Mouse (Mus musculus): Measurements from ENCODE around the gene Cdyl2. TPM values are rescaled to one million over a fixed set of nuclear protein-coding genes. Genes with fewer than 3 reads are reported as not detected.

Cdyl2 gene
- polyA plus RNA-seq, 1 experiment from 2014 or later, result 2.1 TPM

DNA sequence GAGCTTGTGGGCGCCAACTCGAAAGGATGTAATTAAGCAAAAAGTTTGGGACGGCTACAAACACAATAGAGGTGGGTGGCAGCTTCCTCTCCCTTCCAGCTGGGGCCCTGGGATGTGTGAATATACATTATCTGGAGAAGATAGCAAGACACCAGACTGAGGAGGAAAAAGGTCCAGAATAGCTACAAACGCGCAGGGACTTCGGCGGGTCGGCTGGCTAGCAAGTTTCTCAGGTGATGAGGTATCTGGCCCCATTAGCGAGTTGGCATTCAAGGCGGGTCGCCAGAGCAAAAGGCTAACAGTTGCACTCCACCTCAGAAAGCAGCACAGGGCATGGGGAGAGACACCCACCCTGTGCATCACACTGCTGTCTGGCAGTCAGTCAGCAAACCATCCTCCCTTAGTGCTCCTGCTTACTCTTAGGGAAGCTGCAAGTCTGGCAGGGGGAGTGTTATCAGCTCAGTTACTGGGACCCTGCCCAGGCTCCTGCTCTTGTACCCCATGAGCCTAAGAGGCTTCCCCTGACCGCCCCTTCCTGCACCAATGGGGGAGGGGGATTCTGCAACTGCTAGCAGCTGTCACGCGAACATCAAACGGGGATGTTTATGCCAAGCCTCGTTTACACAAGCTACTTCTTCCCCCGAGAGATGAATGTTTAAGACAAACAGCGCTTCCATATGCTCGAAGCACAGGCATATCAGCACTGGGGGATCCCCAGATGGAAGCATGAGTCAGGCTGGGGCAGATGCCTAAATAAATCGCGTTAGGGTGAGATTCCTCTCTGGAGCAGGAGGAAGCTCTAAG, 111.4 kb downstream of the Cdyl2 start:
- ATAC-seq, result no peak
- no peaks in the 10 kb centered on the region for H3K27me3 ChIP-seq
- CTCF ChIA-PET, result no interaction called here
- no peak for DNase-seq (ENCODE audit: low read depth, low spot score)
- TF ChIP-seq CTCF (IDR thresholded peaks at IDR 0.05), result no peak
- in situ Hi-C loops (cut with MboI; ENCODE audit: low pct_unique_long_range_greater_than_20kb), result no loop called here
- POLR2A ChIA-PET, result no interaction called here

DNA sequence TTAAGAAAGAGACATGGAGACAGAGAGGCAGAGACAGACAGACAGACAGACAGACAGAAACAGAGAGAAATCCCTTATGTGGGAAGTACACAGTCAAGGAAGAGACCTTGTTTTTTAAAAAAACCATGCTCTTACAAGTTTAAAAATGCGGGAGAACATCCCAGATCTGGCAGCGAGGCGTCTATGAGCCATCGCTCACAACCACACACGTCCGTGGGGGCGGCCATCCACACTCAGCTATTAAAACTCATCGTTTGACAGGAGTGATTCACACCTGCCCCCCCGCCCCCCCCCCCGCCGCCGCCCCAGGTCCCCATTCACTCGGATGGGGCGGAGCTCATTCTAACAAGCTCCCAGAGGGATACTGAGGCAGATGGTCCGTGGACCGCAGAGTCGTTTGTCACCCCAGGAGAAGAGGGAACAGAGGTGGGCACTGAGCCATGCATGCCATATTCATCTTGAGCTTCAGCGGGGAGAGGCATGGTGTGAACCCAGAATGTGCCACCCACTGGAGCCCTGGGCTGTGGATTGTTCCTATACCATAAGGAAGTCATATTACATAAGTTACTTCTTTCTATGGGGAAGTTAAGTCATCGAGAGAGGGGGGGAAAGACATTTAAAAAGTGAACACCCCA, 113.0 kb downstream of the Cdyl2 start:
- ATAC-seq, result no peak

DNA sequence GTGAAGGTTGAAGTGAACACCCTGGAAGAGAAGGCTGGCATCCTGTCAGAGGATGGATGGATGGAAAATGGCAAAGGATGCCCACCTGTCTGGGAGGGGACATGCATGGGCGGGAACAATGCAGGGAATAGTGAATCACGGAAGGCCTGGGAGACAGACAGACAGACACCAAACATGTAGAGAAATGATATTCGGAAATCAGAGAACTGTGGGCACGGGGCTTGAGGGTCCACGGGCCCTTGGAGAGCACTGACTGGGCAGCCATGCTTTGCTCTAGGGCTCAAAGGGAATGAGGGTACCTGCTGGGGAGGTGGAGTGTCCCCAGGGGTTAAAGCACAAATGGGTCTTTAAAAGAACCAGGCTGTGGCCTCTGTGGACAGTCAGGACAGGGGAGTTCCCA, 113.6 kb downstream of the Cdyl2 start:
- in situ Hi-C loops (cut with MboI; ENCODE audit: low pct_unique_long_range_greater_than_20kb), result no loop called here
- no peak for ATAC-seq
- ChIA-PET POLR2A (no interaction called here), CTCF (no interaction called here)
- H3K27me3 ChIP-seq, result no peaks in the 10 kb centered on the region
- no peak for TF ChIP-seq CTCF (IDR thresholded peaks at IDR 0.05)
- no peak for DNase-seq (ENCODE audit: low read depth, low spot score)

More for the DNA sequence above, 113.0 kb downstream of the Cdyl2 start:
- POLR2A ChIA-PET, result no interaction called here
- CTCF ChIA-PET, result no interaction called here
- in situ Hi-C loops (cut with MboI; ENCODE audit: low pct_unique_long_range_greater_than_20kb), result no loop called here
- H3K27me3 ChIP-seq, result no peaks in the 10 kb centered on the region
- DNase-seq (ENCODE audit: low read depth, low spot score), result no peak
- no peak for TF ChIP-seq CTCF (IDR thresholded peaks at IDR 0.05)

DNA sequence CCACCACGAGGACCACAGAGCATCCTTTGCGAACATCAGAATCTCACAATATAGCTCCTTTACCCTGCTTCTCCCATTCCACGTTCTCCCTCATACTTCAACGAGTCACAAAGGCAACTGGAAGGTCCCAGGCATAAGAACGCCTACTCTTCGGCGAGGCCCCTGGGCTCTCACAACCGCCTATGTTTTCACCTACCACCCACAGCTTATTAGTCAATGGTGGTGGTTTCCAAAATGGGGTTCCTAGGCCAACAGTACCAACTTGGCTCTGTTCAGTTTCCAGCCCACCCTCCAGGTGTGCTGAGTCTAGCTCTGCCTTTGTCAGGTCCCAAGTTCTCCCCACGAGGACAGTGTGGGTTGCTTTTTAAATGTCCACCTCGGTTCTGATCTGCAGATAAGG, 114.0 kb downstream of the Cdyl2 start:
- no peak for TF ChIP-seq CTCF (IDR thresholded peaks at IDR 0.05)
- DNase-seq (ENCODE audit: low read depth, low spot score), result no peak
- POLR2A ChIA-PET, result no interaction called here
- in situ Hi-C loops (cut with MboI; ENCODE audit: low pct_unique_long_range_greater_than_20kb), result no loop called here
- no peaks in the 10 kb centered on the region for H3K27me3 ChIP-seq
- no peak for ATAC-seq
- CTCF ChIA-PET, result no interaction called here

DNA sequence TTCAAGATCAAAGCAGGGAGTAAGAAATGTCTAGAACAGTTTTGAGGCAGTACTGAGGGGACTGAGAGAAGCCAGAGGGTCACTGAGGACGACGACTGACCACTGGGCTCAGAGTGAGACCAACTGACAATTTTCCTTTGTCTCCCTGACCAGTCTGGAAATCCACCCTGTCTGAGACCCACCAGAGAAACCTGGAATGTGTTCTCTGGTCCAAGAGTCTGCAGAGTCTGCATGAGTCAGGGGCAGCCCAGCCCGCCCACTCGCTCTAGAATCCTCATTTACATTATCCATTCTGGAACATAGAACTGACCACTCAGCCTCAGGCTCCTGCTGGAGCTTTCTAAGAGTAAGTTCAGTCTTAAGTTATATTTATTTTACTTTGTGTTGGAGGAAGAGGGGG, 114.9 kb downstream of the Cdyl2 start:
- in situ Hi-C loops (cut with MboI; ENCODE audit: low pct_unique_long_range_greater_than_20kb), result no loop called here
- TF ChIP-seq CTCF (IDR thresholded peaks at IDR 0.05), result no peak
- POLR2A ChIA-PET, result no interaction called here

DNA sequence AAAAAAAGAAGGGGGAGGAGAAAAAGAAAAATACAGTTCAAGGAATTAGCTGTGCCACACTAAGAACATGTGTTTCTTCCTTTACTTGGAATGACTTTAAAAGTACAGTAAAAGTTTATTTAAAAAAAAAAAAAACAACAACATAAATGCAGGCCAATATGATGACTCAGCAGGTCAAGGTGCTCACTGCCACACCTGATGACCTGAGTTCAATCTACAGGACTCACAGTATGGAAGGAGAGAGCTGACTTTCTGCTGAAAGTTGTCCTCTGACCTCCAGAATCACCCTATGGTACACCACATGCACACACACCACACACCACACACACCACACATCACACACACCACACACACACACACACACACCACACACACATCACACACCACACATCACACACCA, 116.4 kb downstream of the Cdyl2 start:
- ATAC-seq (no peak), DNase-seq (ENCODE audit: low read depth, low spot score) (no peak)
- TF ChIP-seq CTCF (IDR thresholded peaks at IDR 0.05), result no peak
- in situ Hi-C loops (cut with MboI; ENCODE audit: low pct_unique_long_range_greater_than_20kb), result no loop called here
- ChIA-PET CTCF (no interaction called here), POLR2A (no interaction called here)
- H3K27me3 ChIP-seq, result no peaks in the 10 kb centered on the region

More for the DNA sequence above, 114.9 kb downstream of the Cdyl2 start:
- no peak for ATAC-seq
- no peak for DNase-seq (ENCODE audit: low read depth, low spot score)
- H3K27me3 ChIP-seq, result no peaks in the 10 kb centered on the region
- CTCF ChIA-PET, result no interaction called here

DNA sequence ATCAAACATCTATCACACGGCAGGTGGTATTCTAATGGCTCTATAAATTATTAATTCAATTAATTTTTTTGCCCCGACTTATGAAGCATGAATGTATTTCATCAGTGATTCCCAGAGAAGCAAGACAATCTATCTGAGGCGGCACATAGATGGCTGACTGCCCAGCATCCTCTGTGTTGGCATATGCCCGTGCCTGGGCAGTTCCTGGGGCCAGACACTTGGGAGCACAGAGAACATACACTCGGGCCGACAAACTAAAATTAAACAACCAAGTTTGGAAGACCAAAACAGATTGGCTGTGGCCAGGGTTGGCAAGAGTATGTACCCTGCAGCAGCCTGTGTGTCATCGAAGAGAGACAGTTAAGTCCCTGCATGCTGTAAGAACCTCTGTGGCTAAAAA, 117.9 kb downstream of the Cdyl2 start:
- TF ChIP-seq CTCF (IDR thresholded peaks at IDR 0.05), result no peak
- ATAC-seq, result no peak
- DNase-seq (ENCODE audit: low read depth, low spot score), result no peak
- ChIA-PET CTCF (no interaction called here), POLR2A (no interaction called here)
- H3K27me3 ChIP-seq, result no peaks in the 10 kb centered on the region
- in situ Hi-C loops (cut with MboI; ENCODE audit: low pct_unique_long_range_greater_than_20kb), result no loop called here

DNA sequence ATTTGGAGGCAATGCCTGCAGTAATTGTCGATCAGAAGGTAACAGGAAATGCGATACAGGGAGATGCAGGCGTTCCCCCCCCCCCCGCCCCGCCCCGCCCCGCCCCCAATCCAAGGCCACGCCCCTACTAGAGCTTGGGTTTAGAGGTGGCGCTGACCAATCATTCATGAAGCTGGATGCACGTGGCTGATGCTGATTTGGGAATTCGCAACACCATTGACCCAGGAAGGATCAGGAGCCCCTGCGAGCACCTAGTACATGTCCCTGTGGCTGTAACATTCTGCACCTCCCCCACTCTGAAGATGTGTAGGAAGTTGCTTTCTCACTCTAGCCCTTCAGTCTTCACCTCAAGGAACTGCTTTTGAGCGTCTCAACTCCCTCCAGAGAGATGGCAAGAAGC, 126.6 kb downstream of the Cdyl2 start:
- in situ Hi-C loops (cut with MboI; ENCODE audit: low pct_unique_long_range_greater_than_20kb), result no loop called here

DNA sequence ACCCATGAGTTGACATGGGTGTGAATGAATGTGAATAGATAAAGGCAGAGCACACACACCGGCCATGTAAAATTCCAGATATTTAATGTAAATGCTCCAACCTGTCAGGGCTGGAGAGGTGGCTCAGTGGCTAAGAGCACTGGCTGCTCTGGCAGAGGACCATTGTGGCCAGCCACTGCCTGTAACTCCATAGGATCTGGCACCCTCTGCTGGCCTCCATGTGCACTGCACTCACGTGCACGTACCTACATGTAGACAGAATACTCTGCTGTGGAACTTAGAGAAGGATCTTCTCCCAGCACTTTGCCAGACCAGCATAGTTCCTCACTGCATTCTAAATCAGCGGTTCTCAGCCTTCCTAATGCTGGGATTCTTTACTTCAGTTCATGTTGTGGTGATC, 130.0 kb downstream of the Cdyl2 start:
- in situ Hi-C loops (cut with MboI; ENCODE audit: low pct_unique_long_range_greater_than_20kb), result no loop called here
- peak; percentile 42 for TF ChIP-seq CTCF (IDR thresholded peaks at IDR 0.05)
- DNase-seq (ENCODE audit: low read depth, low spot score), result no peak
- no peak for ATAC-seq
- H3K27me3 ChIP-seq, result no peaks in the 10 kb centered on the region
- POLR2A ChIA-PET, result no interaction called here
- CTCF ChIA-PET, result no interaction called here

More for the DNA sequence above, 126.6 kb downstream of the Cdyl2 start:
- DNase-seq (ENCODE audit: low read depth, low spot score) (no peak), ATAC-seq (no peak)
- CTCF ChIA-PET, result no interaction called here
- no peak for TF ChIP-seq CTCF (IDR thresholded peaks at IDR 0.05)
- H3K27me3 ChIP-seq, result no peaks in the 10 kb centered on the region
- POLR2A ChIA-PET, result no interaction called here

DNA sequence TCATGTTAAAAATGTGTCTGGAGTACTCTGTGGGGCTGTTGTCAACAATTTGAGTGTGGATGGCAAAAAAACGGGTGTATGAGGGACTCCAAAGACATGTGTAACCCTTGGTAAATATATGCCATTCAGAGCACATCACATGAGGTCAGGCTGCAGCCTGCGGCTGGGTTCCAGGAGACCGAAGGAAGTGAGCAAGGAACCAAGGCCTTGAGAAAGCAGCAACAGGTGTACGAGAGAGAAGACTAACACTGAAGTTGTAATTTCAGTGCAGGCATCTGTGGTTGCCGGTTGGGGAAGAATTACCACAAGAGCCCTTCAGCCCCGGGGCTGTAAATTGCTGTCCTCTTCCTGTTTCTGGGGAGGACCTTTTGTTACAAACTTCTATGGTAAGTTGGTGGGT, 133.1 kb downstream of the Cdyl2 start:
- H3K27me3 ChIP-seq, result no peaks in the 10 kb centered on the region
- no peak for TF ChIP-seq CTCF (IDR thresholded peaks at IDR 0.05)
- ChIA-PET POLR2A (no interaction called here), CTCF (no interaction called here)
- in situ Hi-C loops (cut with MboI; ENCODE audit: low pct_unique_long_range_greater_than_20kb), result no loop called here
- ATAC-seq (no peak), DNase-seq (ENCODE audit: low read depth, low spot score) (no peak)

DNA sequence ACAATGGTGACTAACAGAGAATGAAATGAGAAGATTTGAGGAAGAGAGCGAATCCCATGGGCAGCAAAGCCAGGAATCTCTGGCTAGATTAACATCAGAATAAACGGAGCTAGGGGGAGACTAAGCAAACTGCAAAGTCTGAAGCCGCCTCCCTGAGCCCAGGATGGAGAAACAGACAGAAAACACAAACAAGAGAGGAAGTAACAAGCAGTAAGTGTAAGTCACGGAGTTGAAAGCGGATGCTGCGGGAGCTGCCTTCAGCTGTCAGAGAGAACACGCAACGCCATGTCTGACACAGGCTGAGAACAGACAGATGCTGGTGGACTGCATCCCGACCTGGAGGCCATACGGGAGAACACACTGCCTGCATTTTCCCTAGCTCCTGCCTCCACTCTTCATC, 141.6 kb downstream of the Cdyl2 start:
- DNase-seq (ENCODE audit: low read depth, low spot score) (no peak), ATAC-seq (no peak)
- ChIA-PET POLR2A (no interaction called here), CTCF (no interaction called here)
- in situ Hi-C loops (cut with MboI; ENCODE audit: low pct_unique_long_range_greater_than_20kb), result no loop called here
- H3K27me3 ChIP-seq, result no peaks in the 10 kb centered on the region
- TF ChIP-seq CTCF (IDR thresholded peaks at IDR 0.05), result no peak

DNA sequence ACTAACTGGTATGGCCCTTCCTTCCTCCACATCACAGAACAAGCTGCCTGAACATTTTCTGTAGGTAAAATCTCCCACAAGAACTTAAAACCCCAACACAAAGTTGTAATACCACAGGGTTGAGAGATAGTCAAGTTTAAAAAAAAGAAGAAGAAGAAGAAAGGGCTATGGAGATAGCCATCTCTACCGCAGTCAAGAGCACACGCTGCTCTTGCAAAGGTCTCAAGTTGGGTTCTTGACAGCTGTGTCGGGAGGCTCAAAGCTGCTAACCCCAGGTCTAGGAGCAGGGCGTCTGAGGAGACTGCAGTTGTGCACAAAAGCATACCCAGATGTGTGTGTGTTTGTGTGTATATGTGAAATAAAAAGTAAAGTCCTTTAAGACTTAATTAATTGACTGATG, 142.2 kb downstream of the Cdyl2 start:
- in situ Hi-C loops (cut with MboI; ENCODE audit: low pct_unique_long_range_greater_than_20kb), result no loop called here
- no peaks in the 10 kb centered on the region for H3K27me3 ChIP-seq
- DNase-seq (ENCODE audit: low read depth, low spot score) (no peak), ATAC-seq (no peak)
- POLR2A ChIA-PET, result no interaction called here
- TF ChIP-seq CTCF (IDR thresholded peaks at IDR 0.05), result no peak
- CTCF ChIA-PET, result no interaction called here
